Mouse (Mus musculus) brain, embryonic 14.5 days (tissue): ENCODE data around the gene Eps15l1.

Experiments used
- CTCF ChIP-seq: fragments of 200-500 bp; IDR thresholded peaks from 2 replicates; pipeline ENCODE4 v1.5.1; 2012; ENCODE audit warnings: inconsistent platforms, mild to moderate bottlenecking, moderate library complexity, borderline replicate concordance; ENCODE audit not compliant: insufficient read depth, insufficient read length; ENCODE audit errors: extremely low read depth
- POLR2A ChIP-seq: fragments of 200-500 bp; IDR thresholded peaks from 2 replicates; pipeline ENCODE4 v1.6.1; 2012; ENCODE audit warnings: mild to moderate bottlenecking, inconsistent platforms, borderline replicate concordance; ENCODE audit not compliant: poor library complexity, insufficient read depth, insufficient read length, severe bottlenecking; ENCODE audit errors: extremely low read depth

- TF ChIP-seq CTCF (no peak), POLR2A (no peak)
Observed at GRCm38 (mm10) chr8:72438248-72439015, 17.2 kb upstream of the Eps15l1 start.
